Mouse (Mus musculus) embryonic fibroblast, embryonic 13.5 days (primary cell): ENCODE measurements around the gene Cuedc1.

Experiments
- CTCF ChIP-seq: IDR thresholded peaks from 2 replicates; pipeline ENCODE4 v1.5.1; 2011; ENCODE audit warnings: mild to moderate bottlenecking, control low read depth, low read length, moderate library complexity, borderline replicate concordance; ENCODE audit not compliant: insufficient read depth
- POLR2A ChIP-seq: IDR thresholded peaks from 2 replicates; pipeline ENCODE4 v1.6.1; 2011; ENCODE audit warnings: low read depth, mild to moderate bottlenecking, control low read depth, low read length, moderate library complexity

GRCm38 (mm10) chr11:88192595-88192994 lies 94.7 kb downstream of the Cuedc1 start:
- no peak for TF ChIP-seq CTCF
- no peak for TF ChIP-seq POLR2A
